Mouse (Mus musculus) stomach, postnatal 0 days (tissue): ENCODE measurements around the gene Arih1. TPM values are rescaled to one million over a fixed set of nuclear protein-coding genes. Genes with fewer than 3 reads are reported as not detected.

Experiments
- ATAC-seq: fragments of 200-750 bp; cut with Nextera tagmentation; 2 replicates; pipeline ENCODE4 v1.8.0; 2017; ENCODE audit not compliant: low FRiP score, low TSS enrichment
- DNase-seq: peaks from one replicate; pipeline ENCODE4 v3.0.0-alpha.2; 2016; ENCODE audit warnings: low spot score
- H3K27ac ChIP-seq: fragments of 300-500 bp; sonication (generic); replicated peaks from 2 replicates; pipeline ENCODE4 v1.5.1; 2014; ENCODE audit warnings: mild to moderate bottlenecking, control low read depth
- H3K27me3 ChIP-seq: fragments of 300-500 bp; sonication (generic); 2 replicates; pipeline ENCODE4 v1.6.1; 2014; ENCODE audit warnings: low read length; ENCODE audit not compliant: control insufficient read depth, insufficient read depth
- H3K36me3 ChIP-seq: fragments of 300-500 bp; sonication (generic); 2 replicates; pipeline ENCODE4 v1.6.1; 2014; ENCODE audit warnings: low read length, mixed read lengths; ENCODE audit not compliant: control insufficient read depth, insufficient read depth
- H3K4me1 ChIP-seq: fragments of 300-500 bp; sonication (generic); replicated peaks from 2 replicates; pipeline ENCODE4 v1.6.1; 2014; ENCODE audit warnings: antibody characterized with exemption; ENCODE audit not compliant: control insufficient read depth, insufficient read depth
- H3K4me2 ChIP-seq: fragments of 300-500 bp; sonication (generic); replicated peaks from 2 replicates; pipeline ENCODE4 v1.6.1; 2014; ENCODE audit warnings: low read depth, mild to moderate bottlenecking, control low read depth, moderate library complexity
- H3K4me3 ChIP-seq: fragments of 300-500 bp; sonication (generic); 2 replicates; pipeline ENCODE4 v1.5.1; 2014; ENCODE audit warnings: low read depth, low read length, control low read depth
- H3K9ac ChIP-seq: fragments of 300-500 bp; sonication (generic); 2 replicates; pipeline ENCODE4 v1.6.1; 2014; ENCODE audit warnings: mild to moderate bottlenecking, low read length, control low read depth, mixed read lengths
- H3K9me3 ChIP-seq: fragments of 300-500 bp; sonication (generic); 2 replicates; pipeline ENCODE4 v1.6.1; 2016; ENCODE audit warnings: low read length; ENCODE audit not compliant: control insufficient read depth
- CTCF ChIP-seq: IDR thresholded peaks from 2 replicates; pipeline ENCODE4 v1.5.1; 2016; ENCODE audit warnings: antibody characterized with exemption, low read depth, mild to moderate bottlenecking, moderate library complexity
- EP300 ChIP-seq: optimal IDR thresholded peaks from 2 replicates; pipeline ENCODE3; 2016; ENCODE audit warnings: antibody characterized with exemption
- WGBS: fragments of 180-500 bp; shearing (Covaris S2); extraction: QIAGEN DNeasy Blood & Tissue Kit; methylation state at CpG from one replicate; pipeline ENCODE4 v1.1.7; 2014; 5-methylcytosine and 5-hydroxymethylcytosine counted together
- polyA plus RNA-seq: library from polyadenylated mRNA; unstranded; fragments of >200 nt; fragmentation: Nextera tagmentation; extraction: Ambion mirVana; gene quantifications from 2 replicates; pipeline ENCODE4 v1.2.1, GENCODE M21; 2015

The Arih1 gene
- polyA plus RNA-seq, 1 experiment from 2014 or later = 4.9 TPM

GRCm38 (mm10) chr9:59512381-59512780, 26.0 kb upstream of the Arih1 start:
- TF ChIP-seq EP300 (no peak), CTCF (no peak)
- 35% methylated on average over 4 of the region's 4 CpGs for WGBS
- no peak for DNase-seq

GRCm38 (mm10) chr9:59508146-59508545, 21.7 kb upstream of the Arih1 start:
- Histone ChIP-seq H3K4me3 (no peak overlapping the region), H3K27me3 (no peaks in the 10 kb centered on the region), H3K4me2 (no peak overlapping the region), H3K9ac (no peak overlapping the region), H3K4me1 (no peaks in the 10 kb centered on the region), H3K27ac (no peak overlapping the region), H3K9me3 (no peaks in the 10 kb centered on the region), H3K36me3 (no peaks in the 10 kb centered on the region)
- TF ChIP-seq CTCF (no peak), EP300 (no peak)
- 50% methylated on average over 1 of the region's 1 CpGs for WGBS
- ATAC-seq (no peak), DNase-seq (no peak)

More at GRCm38 (mm10) chr9:59512381-59512780, 26.0 kb upstream of the Arih1 start:
- Histone ChIP-seq H3K27ac (no peak overlapping the region), H3K4me3 (no peak overlapping the region), H3K27me3 (no peaks in the 10 kb centered on the region), H3K9ac (no peak overlapping the region), H3K36me3 (no peaks in the 10 kb centered on the region), H3K9me3 (no peaks in the 10 kb centered on the region), H3K4me2 (no peak overlapping the region), H3K4me1 (no peaks in the 10 kb centered on the region)
- no peak for ATAC-seq

GRCm38 (mm10) chr9:59487331-59487730, 913 bp upstream of the Arih1 start:
- H3K36me3 ChIP-seq = no peaks in the 10 kb centered on the region
- peak overlapping the region; percentile 56 for H3K4me2 ChIP-seq
- no peaks in the 10 kb centered on the region for H3K9me3 ChIP-seq
- TF ChIP-seq CTCF (no peak), EP300 (no peak)
- H3K4me3 ChIP-seq = peak overlapping the region; percentile 90
- no peaks in the 10 kb centered on the region for H3K4me1 ChIP-seq
- DNase-seq = peak; percentile 15
- H3K27ac ChIP-seq = peak overlapping the region; percentile 99
- H3K27me3 ChIP-seq = no peaks in the 10 kb centered on the region
- peak overlapping the region; percentile 96; the same call in 1 of the 2 replicates for H3K9ac ChIP-seq
- no peak for ATAC-seq

- under 1% methylated on average over 42 of the region's 71 CpGs for WGBS
- Histone ChIP-seq H3K4me2 (peak overlapping the region; percentile 56), H3K4me1 (no peaks in the 10 kb centered on the region), H3K27me3 (no peaks in the 10 kb centered on the region), H3K9me3 (no peaks in the 10 kb centered on the region), H3K36me3 (no peaks in the 10 kb centered on the region), H3K4me3 (peak overlapping the region; percentile 90), H3K27ac (peak overlapping the region; percentile 99), H3K9ac (peak overlapping the region; percentile 96)
- TF ChIP-seq CTCF (no peak), EP300 (no peak)
- ATAC-seq (peak; percentile 74), DNase-seq (no peak)
Measured at GRCm38 (mm10) chr9:59486076-59486518, 321 bp downstream of the Arih1 start.

GRCm38 (mm10) chr9:59485511-59486075, 825 bp downstream of the Arih1 start:
- peak overlapping the region; percentile 96 for H3K9ac ChIP-seq
- DNase-seq (peak; percentile 82), ATAC-seq (peak; percentile 58)
- H3K4me1 ChIP-seq = no peaks in the 10 kb centered on the region
- WGBS = under 1% methylated on average over 27 of the region's 34 CpGs
- H3K4me3 ChIP-seq = peak overlapping the region; percentile 90
- peak overlapping the region; percentile 99 for H3K27ac ChIP-seq
- no peaks in the 10 kb centered on the region for H3K36me3 ChIP-seq
- TF ChIP-seq EP300 (no peak), CTCF (peak; percentile 39; the same call in 1 of the 2 replicates)
- no peaks in the 10 kb centered on the region for H3K27me3 ChIP-seq
- no peaks in the 10 kb centered on the region for H3K9me3 ChIP-seq
- peak overlapping the region; percentile 56 for H3K4me2 ChIP-seq

- no peak for TF ChIP-seq EP300
- no peak for TF ChIP-seq CTCF
Measured at GRCm38 (mm10) chr9:59484760-59485159, 1.7 kb downstream of the Arih1 start.

More at GRCm38 (mm10) chr9:59484760-59485159, 1.7 kb downstream of the Arih1 start:
- no peak overlapping the region for H3K27ac ChIP-seq
- H3K4me2 ChIP-seq = peak overlapping the region; percentile 56
- H3K4me3 ChIP-seq = peak overlapping the region; percentile 90
- H3K9ac ChIP-seq = peak overlapping the region; percentile 96
- ATAC-seq (no peak), DNase-seq (no peak)
- H3K4me1 ChIP-seq = no peaks in the 10 kb centered on the region
- no peaks in the 10 kb centered on the region for H3K9me3 ChIP-seq
- no peaks in the 10 kb centered on the region for H3K27me3 ChIP-seq
- H3K36me3 ChIP-seq = no peaks in the 10 kb centered on the region
- 10% methylated on average over 7 of the region's 7 CpGs for WGBS
